Mouse (Mus musculus): ENCODE measurements at regions not wholly inside any gene's neighbourhood (a gene's known extent, or its start where the extent isn't known, plus 50 kb on each side); places are given as distances from the start of the nearest gene placed in this dataset.

DNA sequence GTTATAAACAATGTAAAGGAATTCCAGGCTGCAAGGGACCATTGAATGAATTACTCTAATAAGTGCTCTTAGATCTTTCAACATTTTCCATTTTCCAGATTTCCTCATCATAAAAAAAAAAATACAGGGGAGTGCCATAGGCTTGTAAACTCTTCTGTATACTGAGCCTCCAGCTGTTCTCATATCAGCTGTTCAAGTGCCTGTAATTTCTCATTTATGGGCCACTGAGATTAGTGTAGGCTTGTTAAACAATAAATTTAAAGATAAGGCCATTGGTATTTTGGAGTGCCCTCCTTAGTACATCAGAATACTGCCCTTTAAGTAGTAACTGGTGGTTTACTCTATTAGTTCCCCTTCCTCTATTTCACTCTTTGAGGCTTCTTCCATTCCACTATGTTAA lies 204.3 kb downstream of the Adam6a start:
- TF ChIP-seq CTCF (IDR thresholded peaks at IDR 0.05; ENCODE audit: low read depth) (no peak), EP300 (IDR thresholded peaks at IDR 0.05; ENCODE audit: low read depth) (no peak)
